Mouse (Mus musculus): ENCODE data around the gene Kcnj1.

Gene Kcnj1

GRCm38 (mm10) chr9:32448766-32449165 is 76.5 kb downstream of the Kcnj1 start:
- DNase-seq (ENCODE audit: low read depth, low spot score) = no peak

Measured in A20 (cell line).